Comparison of ENCODE assay signal across 10 mouse cellular contexts in the genomic region with DNA sequence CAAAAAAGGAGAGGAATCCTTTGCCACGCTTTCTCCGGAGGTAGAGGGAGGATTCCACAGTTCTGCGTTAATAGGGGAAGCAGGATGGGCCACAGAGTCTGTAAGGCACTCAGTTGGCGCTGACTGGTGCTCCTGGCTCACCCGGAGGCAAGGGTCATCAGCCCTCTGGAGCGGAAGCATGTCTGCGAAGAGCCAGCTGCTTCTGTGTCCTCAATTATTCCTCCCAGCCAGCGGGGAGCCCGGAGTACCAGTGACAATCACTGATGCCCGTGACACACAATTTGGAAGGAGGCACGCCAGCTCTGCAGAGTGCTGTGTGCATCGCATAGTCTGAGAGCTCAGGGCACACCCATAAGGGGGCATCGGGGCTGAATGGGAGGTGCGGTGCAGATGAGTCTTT. TPM values are rescaled to one million over a fixed set of nuclear protein-coding genes. Genes with fewer than 3 reads are reported as not detected.
A peak's percentile ranks its signal among the peaks of the same experiment; 100 is the strongest.
DNase-seq lines count a peak whose midpoint lies in the region; ATAC-seq and TF ChIP-seq lines count a peak whose summit lies in the region.
"Had no signal": no experiment of that assay in that cellular context is flagged by ENCODE, and none has a peak within 500 bp of the region (broad histone marks: within the 10 kb centered on the region; RNA-seq: fewer than 3 reads in every experiment).

No protein-coding gene starts in this region.

- H3K27ac ChIP-seq in heart, embryonic 13.5 days (replicated peaks): peak overlapping the region; percentile 46
- peak overlapping the region; percentile 44 for H3K27ac ChIP-seq in embryonic fibroblast, embryonic 13.5 days (ENCODE audit: insufficient read depth, low read length)

- H3K4me1 ChIP-seq in heart, embryonic 13.5 days: peaks cover 71% of the 10 kb centered on the region
- no peaks in the 10 kb centered on the region; the same call in 1 of the 2 replicates for H3K4me1 ChIP-seq in embryonic fibroblast, embryonic 13.5 days (ENCODE audit: control insufficient read depth, insufficient read depth, low read length)

- TF ChIP-seq POLR2A in embryonic fibroblast, embryonic 13.5 days (IDR thresholded peaks at IDR 0.05; ENCODE audit: low read depth, low read length): no peak

- no peak for DNase-seq in heart, postnatal 10 days
- peak; percentile 80 for DNase-seq in brain, adult 2 months (ENCODE audit: low read depth, low spot score)
- DNase-seq in kidney, postnatal 4 days: peak; percentile 47 to 68
- DNase-seq in c-Kit-positive CD71-positive TER-119-positive erythroid progenitor cells, embryonic 14.5 days (ENCODE audit: low spot score): no peak
- no peak for DNase-seq in B cell, adult 2 months
- DNase-seq in gastrocnemius, postnatal 36 days: no peak
- DNase-seq: embryo, embryonic 11 days; right cerebral cortex, postnatal 14 days had no signal

- 62% methylated on average over 14 of the region's 14 CpGs for WGBS in heart, embryonic 13.5 days

- 0 out of 2 replicates have a peak overlapping the region, but pooled peaks have one; percentile 29 for H3K9ac ChIP-seq in heart, embryonic 13.5 days

- no peak for ATAC-seq in heart, embryonic 13.5 days (ENCODE audit: extremely low read depth, insufficient number of reproducible peaks, low FRiP score, low TSS enrichment)

- no peak overlapping the region for H3K4me2 ChIP-seq in heart, embryonic 13.5 days

- H3K36me3 ChIP-seq in heart, embryonic 13.5 days: no peaks in the 10 kb centered on the region

- no peak for TF ChIP-seq CTCF in embryonic fibroblast, embryonic 13.5 days (IDR thresholded peaks at IDR 0.05; ENCODE audit: borderline replicate concordance, insufficient read depth, low read length)

- no peaks in the 10 kb centered on the region for H3K9me3 ChIP-seq in heart, embryonic 13.5 days

- no peak overlapping the region for H3K4me3 ChIP-seq in heart, embryonic 13.5 days
- H3K4me3 ChIP-seq in embryonic fibroblast, embryonic 13.5 days (ENCODE audit: insufficient read depth, low read length): no peak overlapping the region

- intact Hi-C loops in heart, postnatal 10 days (cut with DNase I): no loop called here
- intact Hi-C loops in gastrocnemius, postnatal 36 days (cut with DNase I): loop anchor here (5.0 kb wide), 1 partner anchor 35 kb away; no protein-coding TSS in a partner anchor

- no peaks in the 10 kb centered on the region for H3K27me3 ChIP-seq in heart, embryonic 13.5 days (replicated peaks)

RNA-seq across cellular contexts. Expression of gene Abtb1, which starts 54.3 kb away (rescaled TPM):
- polyA plus RNA-seq in heart, embryonic 13.5 days (2015; fragmentation: Nextera tagmentation; extraction: Ambion mirVana): 23.7 and 26.0 TPM in 2 replicates
- total RNA-seq in heart, postnatal 10 days (2021): 10 to 100 TPM; 18.7 to 21.0 TPM
- 4.9 and 5.3 TPM in 2 replicates for polyA plus RNA-seq in embryonic fibroblast, embryonic 13.5 days (2011; ENCODE audit: insufficient read length, low read depth, missing spikeins)
- total RNA-seq in gastrocnemius, postnatal 36 days (2021): 10 to 100 TPM; 19.2 to 21.0 TPM

Comparison
In these comparisons a context has a peak if more than half of its experiments do, and no peak if none do; other contexts are left out.
1. DNase-seq: peak in brain, adult 2 months (single experiment) and kidney, postnatal 4 days (2 of 2); none in heart, postnatal 10 days (0 of 2), c-Kit-positive CD71-positive TER-119-positive erythroid progenitor cells, embryonic 14.5 days (single experiment), B cell, adult 2 months (0 of 2) and gastrocnemius, postnatal 36 days (0 of 2).